Mouse (Mus musculus) midbrain, embryonic 11.5 days (tissue): ENCODE measurements around the gene Ace. TPM values are rescaled to one million over a fixed set of nuclear protein-coding genes. Genes with fewer than 3 reads are reported as not detected.
A peak's percentile ranks its signal among the peaks of the same experiment; 100 is the strongest.
"Not testable (repeated sequence)": the region's sequence is repeated elsewhere in the genome, so short reads cannot be mapped to it uniquely, and the experiment has no call there.

Experiments
- ATAC-seq: fragments of 200-750 bp; cut with Nextera tagmentation; 2 replicates; pipeline ENCODE4 v1.8.0; 2017; ENCODE audit warnings: moderate TSS enrichment, moderate library complexity; ENCODE audit not compliant: low FRiP score
- DNase-seq: peaks from one replicate; pipeline ENCODE4 v3.0.0; 2015; ENCODE audit warnings: low spot score; ENCODE audit errors: missing footprints
- H3K27ac ChIP-seq: fragments of 300-500 bp; sonication (generic); 2 replicates; pipeline ENCODE4 v1.5.1; 2014; ENCODE audit warnings: low read depth, low read length
- H3K27me3 ChIP-seq: fragments of 300-500 bp; sonication (generic); 2 replicates; pipeline ENCODE4 v1.6.1; 2014; ENCODE audit warnings: mild to moderate bottlenecking, low read length, moderate library complexity, mixed read lengths; ENCODE audit not compliant: control insufficient read depth, insufficient read depth
- H3K36me3 ChIP-seq: fragments of 300-500 bp; sonication (generic); 2 replicates; pipeline ENCODE4 v1.6.1; 2014; ENCODE audit warnings: mild to moderate bottlenecking, low read length, moderate library complexity, mixed read lengths; ENCODE audit not compliant: control insufficient read depth, insufficient read depth
- H3K4me1 ChIP-seq: fragments of 300-500 bp; sonication (generic); 2 replicates; pipeline ENCODE4 v1.6.1; 2014; ENCODE audit warnings: low read length; ENCODE audit not compliant: control insufficient read depth, insufficient read depth
- H3K4me2 ChIP-seq: fragments of 300-500 bp; sonication (generic); 2 replicates; pipeline ENCODE4 v1.6.1; 2014; ENCODE audit warnings: mild to moderate bottlenecking, moderate library complexity
- H3K4me3 ChIP-seq: fragments of 300-500 bp; sonication (generic); 2 replicates; pipeline ENCODE4 v1.5.1; 2014; ENCODE audit warnings: low read depth, low read length
- H3K9ac ChIP-seq: fragments of 300-500 bp; sonication (generic); 2 replicates; pipeline ENCODE4 v1.6.1; 2014; ENCODE audit warnings: low read length
- H3K9me3 ChIP-seq: fragments of 300-500 bp; sonication (generic); 2 replicates; pipeline ENCODE4 v1.6.1; 2016; ENCODE audit warnings: low read length; ENCODE audit not compliant: control insufficient read depth
- WGBS: fragments of 180-500 bp; shearing (Covaris S2); extraction: QIAGEN DNeasy Blood & Tissue Kit; methylation state at CpG from one replicate; pipeline ENCODE4 v1.1.7; 2014; 5-methylcytosine and 5-hydroxymethylcytosine counted together
- polyA plus RNA-seq: library from polyadenylated mRNA; unstranded; fragments of >200 nt; fragmentation: Nextera tagmentation; extraction: Ambion mirVana; gene quantifications from 2 replicates; pipeline ENCODE4 v1.2.1, GENCODE M21; 2014

Ace gene
- polyA plus RNA-seq, 1 experiment from 2014 or later, result 0.89 TPM

- H3K27ac ChIP-seq, result no peak overlapping the region
- no peaks in the 10 kb centered on the region for H3K27me3 ChIP-seq
- no peaks in the 10 kb centered on the region for H3K9me3 ChIP-seq
- no peaks in the 10 kb centered on the region for H3K36me3 ChIP-seq
- H3K4me2 ChIP-seq, result no peak overlapping the region
- 43% methylated on average over 11 of the region's 11 CpGs for WGBS
- no peaks in the 10 kb centered on the region for H3K4me1 ChIP-seq
- H3K9ac ChIP-seq, result no peak overlapping the region
- DNase-seq, result peak; percentile 92
- ATAC-seq, result 0 out of 2 replicates have a peak, but pooled peaks have one; percentile 19
- H3K4me3 ChIP-seq, result no peak overlapping the region
Observed at GRCm38 (mm10) chr11:106026465-106027151, 58.9 kb downstream of the Ace start.

- Histone ChIP-seq H3K27me3 (no peaks in the 10 kb centered on the region), H3K9me3 (no peaks in the 10 kb centered on the region), H3K36me3 (no peaks in the 10 kb centered on the region), H3K4me2 (no peak overlapping the region), H3K9ac (no peak overlapping the region), H3K27ac (no peak overlapping the region), H3K4me1 (no peaks in the 10 kb centered on the region), H3K4me3 (no peak overlapping the region)
- no peak for ATAC-seq
- DNase-seq, result no peak
- WGBS, result 89% methylated on average over 5 of the region's 5 CpGs
Observed at GRCm38 (mm10) chr11:106027607-106028006, 59.9 kb downstream of the Ace start.

GRCm38 (mm10) chr11:106032074-106032473 is 64.3 kb downstream of the Ace start:
- not testable (repeated sequence) for H3K27me3 ChIP-seq, DNase-seq, H3K9ac ChIP-seq, H3K4me1 ChIP-seq, H3K27ac ChIP-seq, ATAC-seq, H3K9me3 ChIP-seq, H3K36me3 ChIP-seq, H3K4me2 ChIP-seq
- peak overlapping the region; percentile 25; the same call in 1 of the 2 replicates for H3K4me3 ChIP-seq
- 17% methylated on average over 3 of the region's 25 CpGs for WGBS

- Histone ChIP-seq H3K4me1 (peaks cover 11% of the 10 kb centered on the region), H3K9me3 (no peaks in the 10 kb centered on the region), H3K27me3 (no peaks in the 10 kb centered on the region), H3K4me3 (no peak overlapping the region), H3K9ac (peak overlapping the region; percentile 21; the same call in 1 of the 2 replicates), H3K27ac (0 out of 2 replicates have a peak overlapping the region, but pooled peaks have one; percentile 5), H3K36me3 (no peaks in the 10 kb centered on the region), H3K4me2 (peak overlapping the region; percentile 34)
- WGBS, result 45% methylated on average over 11 of the region's 11 CpGs
- ATAC-seq (peak; percentile 27; the same call in 1 of the 2 replicates), DNase-seq (peak; percentile 88)
Observed at GRCm38 (mm10) chr11:106033491-106033919, 65.8 kb downstream of the Ace start.

- Histone ChIP-seq H3K4me1 (peaks cover 13% of the 10 kb centered on the region), H3K4me2 (no peak overlapping the region), H3K27ac (no peak overlapping the region), H3K36me3 (no peaks in the 10 kb centered on the region), H3K27me3 (no peaks in the 10 kb centered on the region), H3K4me3 (no peak overlapping the region), H3K9me3 (no peaks in the 10 kb centered on the region), H3K9ac (no peak overlapping the region)
- WGBS, result 89% methylated on average over 9 of the region's 9 CpGs
- DNase-seq (no peak), ATAC-seq (no peak)
Observed at GRCm38 (mm10) chr11:106034986-106035385, 67.2 kb downstream of the Ace start.

- Histone ChIP-seq H3K36me3 (no peaks in the 10 kb centered on the region), H3K27ac (peak within 1 kb of the TSS; percentile 84), H3K27me3 (no peaks in the 10 kb centered on the region), H3K9ac (peak within 1 kb of the TSS; percentile 90), H3K4me3 (peak within 1 kb of the TSS; percentile 98), H3K4me1 (peaks cover 13% of the 10 kb centered on the region), H3K9me3 (no peaks in the 10 kb centered on the region), H3K4me2 (peak within 1 kb of the TSS; percentile 87)
- under 1% methylated on average over 64 of the region's 66 CpGs for WGBS
- DNase-seq (peak; percentile 100), ATAC-seq (peak; percentile 99)
Observed at GRCm38 (mm10) chr11:106036548-106037417, 69.0 kb downstream of the Ace start, which contains the start of gene Dcaf7. Gene Dcaf7, plus strand, starts transcription at chr11:106036872.

- Histone ChIP-seq H3K9me3 (no peaks in the 10 kb centered on the region), H3K4me1 (peaks cover 13% of the 10 kb centered on the region), H3K27ac (peak overlapping the region; percentile 84), H3K4me2 (peak overlapping the region; percentile 87), H3K9ac (peak overlapping the region; percentile 90), H3K4me3 (peak overlapping the region; percentile 98), H3K27me3 (no peaks in the 10 kb centered on the region), H3K36me3 (no peaks in the 10 kb centered on the region)
- DNase-seq (peak; percentile 95), ATAC-seq (no peak)
- WGBS, result under 1% methylated on average over 13 of the region's 13 CpGs
Observed at GRCm38 (mm10) chr11:106037418-106037751, 69.6 kb downstream of the Ace start.
